Mouse (Mus musculus) E14TG2a.4 (cell line): ENCODE measurements around the gene Hap1.
A peak's percentile ranks its signal among the peaks of the same experiment; 100 is the strongest.

Experiments
- H3K27me3 ChIP-seq: 2 replicates; pipeline ENCODE4 v1.6.1; 2014; ENCODE audit warnings: low read length, control low read depth; ENCODE audit not compliant: insufficient read depth
- H3K36me3 ChIP-seq: 2 replicates; pipeline ENCODE4 v1.6.1; 2014; ENCODE audit warnings: low read length, control low read depth; ENCODE audit not compliant: insufficient read depth
- H3K4me1 ChIP-seq: replicated peaks from 2 replicates; pipeline ENCODE4 v1.6.1; 2014; ENCODE audit warnings: low read depth, low read length, control low read depth
- H3K4me3 ChIP-seq: replicated peaks from 2 replicates; pipeline ENCODE4 v1.5.1; 2014; ENCODE audit warnings: mild to moderate bottlenecking, low read length
- H3K9me3 ChIP-seq: 2 replicates; pipeline ENCODE4 v1.6.1; 2014; ENCODE audit warnings: low read length, control low read depth
- CTCF ChIP-seq: conservative IDR thresholded peaks from 2 replicates; pipeline ENCODE4 v1.5.1; 2014; ENCODE audit warnings: low read length
- NANOG ChIP-seq: IDR thresholded peaks from 2 replicates; pipeline ENCODE4 v1.6.1; 2014; ENCODE audit warnings: borderline replicate concordance, low read length, mixed read lengths
- POU5F1 ChIP-seq: IDR thresholded peaks from 2 replicates; pipeline ENCODE4 v1.6.1; 2014; ENCODE audit warnings: low read length, borderline replicate concordance

The Hap1 gene

GRCm38 (mm10) chr11:100307900-100308299, 48.0 kb downstream of the Hap1 start:
- H3K9me3 ChIP-seq: no peaks in the 10 kb centered on the region
- peaks cover 58% of the 10 kb centered on the region for H3K4me1 ChIP-seq
- H3K36me3 ChIP-seq: no peaks in the 10 kb centered on the region
- H3K27me3 ChIP-seq: no peaks in the 10 kb centered on the region
- no peak overlapping the region for H3K4me3 ChIP-seq
- TF ChIP-seq POU5F1 (no peak), NANOG (no peak), CTCF (no peak)

GRCm38 (mm10) chr11:100301292-100301691, 54.6 kb downstream of the Hap1 start:
- Histone ChIP-seq H3K9me3 (no peaks in the 10 kb centered on the region), H3K27me3 (0 out of 2 replicates have a peak, but pooled peaks cover under 1% of the 10 kb centered on the region), H3K36me3 (no peaks in the 10 kb centered on the region), H3K4me1 (peaks cover 34% of the 10 kb centered on the region), H3K4me3 (no peak overlapping the region)
- TF ChIP-seq CTCF (no peak), POU5F1 (no peak), NANOG (no peak)

GRCm38 (mm10) chr11:100300293-100300692, 55.6 kb downstream of the Hap1 start:
- Histone ChIP-seq H3K27me3 (0 out of 2 replicates have a peak, but pooled peaks cover 4% of the 10 kb centered on the region), H3K36me3 (no peaks in the 10 kb centered on the region), H3K4me3 (no peak overlapping the region), H3K9me3 (no peaks in the 10 kb centered on the region; the same call in 1 of the 2 replicates), H3K4me1 (peaks cover 29% of the 10 kb centered on the region)
- TF ChIP-seq CTCF: peak; percentile 100
- no peak for TF ChIP-seq POU5F1

GRCm38 (mm10) chr11:100298274-100299036, 57.5 kb downstream of the Hap1 start:
- H3K27me3 ChIP-seq: 0 out of 2 replicates have a peak, but pooled peaks cover 4% of the 10 kb centered on the region
- H3K4me1 ChIP-seq: peaks cover 26% of the 10 kb centered on the region
- no peaks in the 10 kb centered on the region; the same call in 1 of the 2 replicates for H3K9me3 ChIP-seq
- H3K4me3 ChIP-seq: peak overlapping the region; percentile 65
- H3K36me3 ChIP-seq: no peaks in the 10 kb centered on the region
- peak; percentile 81 for TF ChIP-seq CTCF
- no peak for TF ChIP-seq POU5F1

- TF ChIP-seq CTCF (peak; percentile 74), NANOG (no peak), POU5F1 (no peak)
- H3K36me3 ChIP-seq: no peaks in the 10 kb centered on the region
- H3K4me3 ChIP-seq: peak overlapping the region; percentile 65
- no peaks in the 10 kb centered on the region; the same call in 1 of the 2 replicates for H3K9me3 ChIP-seq
- H3K4me1 ChIP-seq: peaks cover 32% of the 10 kb centered on the region
- 0 out of 2 replicates have a peak, but pooled peaks cover 4% of the 10 kb centered on the region for H3K27me3 ChIP-seq
Observed at GRCm38 (mm10) chr11:100297801-100298200, 58.1 kb downstream of the Hap1 start.
